Mouse (Mus musculus) cerebellum, adult 2 months (tissue): Measurements from ENCODE around the gene Wwp2. TPM values are rescaled to one million over a fixed set of nuclear protein-coding genes. Genes with fewer than 3 reads are reported as not detected.

Experiments
- DNase-seq, 2 experiments: peaks; one replicate each; pipeline ENCODE4 v3.0.0; 2021
- H3K27ac ChIP-seq: fragments of 200-500 bp; 2 replicates; pipeline ENCODE4 v1.5.1; 2012; ENCODE audit warnings: low read length, control low read depth, inconsistent platforms; ENCODE audit not compliant: insufficient read depth
- H3K27me3 ChIP-seq: fragments of 200-500 bp; 2 replicates; pipeline ENCODE4 v1.6.1; 2012; ENCODE audit warnings: inconsistent platforms, mild to moderate bottlenecking, low read length, moderate library complexity; ENCODE audit not compliant: control insufficient read depth, insufficient read depth
- H3K4me1 ChIP-seq: fragments of 200-500 bp; 2 replicates; pipeline ENCODE4 v1.6.1; 2011; ENCODE audit warnings: low read length; ENCODE audit not compliant: control insufficient read depth, insufficient read depth
- H3K4me3 ChIP-seq: fragments of 200-500 bp; replicated peaks from 2 replicates; pipeline ENCODE3; 2011; ENCODE audit warnings: mild to moderate bottlenecking, low read depth, low read length, control low read depth; ENCODE audit not compliant: insufficient read depth
- CTCF ChIP-seq: fragments of 200-500 bp; IDR thresholded peaks from 2 replicates; pipeline ENCODE4 v1.5.1; 2011; ENCODE audit warnings: low read depth, mild to moderate bottlenecking, control low read depth, low read length, moderate library complexity, borderline replicate concordance; ENCODE audit not compliant: insufficient read depth
- POLR2A ChIP-seq: fragments of 200-500 bp; IDR thresholded peaks from 2 replicates; pipeline ENCODE4 v1.6.1; 2011; ENCODE audit warnings: low read length, control low read depth, borderline replicate concordance; ENCODE audit not compliant: insufficient read depth
- WGBS: fragments of 180-500 bp; shearing (Covaris S2); methylation state at CpG from one replicate; pipeline ENCODE4 v1.1.7; 2018; 5-methylcytosine and 5-hydroxymethylcytosine counted together
- polyA plus RNA-seq: library from polyadenylated mRNA; depleted of rRNA; stranded (reverse); fragments of >200 nt; gene quantifications from 2 replicates; pipeline ENCODE4 v1.2.3, GENCODE M21; 2012

The Wwp2 gene
- polyA plus RNA-seq, 1 experiment = 33.9 TPM

DNA sequence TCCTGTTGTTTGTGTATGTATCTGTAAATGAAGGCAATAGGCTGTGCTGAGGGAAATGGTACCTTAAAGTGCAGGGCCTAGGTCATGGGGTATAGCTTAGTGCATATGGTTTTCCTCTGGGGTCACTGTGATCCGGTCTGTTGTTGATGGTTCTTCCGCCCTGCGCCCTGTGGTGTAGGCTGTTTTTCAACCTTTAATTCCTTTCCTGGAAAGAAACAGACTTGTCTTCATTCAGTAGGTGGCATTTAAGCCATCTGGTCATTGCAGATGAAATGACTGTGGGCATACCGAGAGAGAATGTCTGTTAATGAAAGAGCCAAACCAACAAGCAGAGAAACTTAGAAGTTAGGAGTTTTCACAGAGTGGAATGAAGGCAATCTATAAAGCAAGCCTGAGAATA is 69.1 kb downstream of the Wwp2 start:
- Histone ChIP-seq H3K4me1 (peaks cover 13% of the 10 kb centered on the region), H3K27ac (no peak overlapping the region), H3K27me3 (no peaks in the 10 kb centered on the region), H3K4me3 (no peak overlapping the region)
- WGBS = 13% methylated on average over 4 of the region's 4 CpGs
- DNase-seq = peak; percentile 31 to 67
- no peak for TF ChIP-seq POLR2A
- TF ChIP-seq CTCF = no peak

DNA sequence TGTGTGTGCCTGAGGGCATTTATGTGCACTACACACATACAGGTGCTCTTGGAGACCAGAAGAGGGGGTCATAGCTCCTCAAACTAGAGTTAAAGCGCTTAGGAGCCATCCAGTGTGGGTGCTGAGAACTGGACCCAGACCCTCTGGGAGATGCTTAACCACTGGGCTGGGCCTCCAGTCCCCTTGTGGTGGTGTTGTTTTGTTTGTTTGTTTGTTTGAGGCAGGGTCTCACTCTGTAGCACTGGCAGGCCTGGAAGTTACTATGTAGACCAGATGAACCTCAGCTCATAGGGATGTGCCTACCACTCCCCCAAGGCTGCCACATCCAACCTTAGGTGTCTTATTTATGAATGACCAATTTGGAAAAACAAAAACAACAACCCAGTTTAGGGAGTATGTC is 70.9 kb downstream of the Wwp2 start:
- H3K27me3 ChIP-seq = no peaks in the 10 kb centered on the region
- H3K4me1 ChIP-seq = peaks cover 13% of the 10 kb centered on the region
- DNase-seq = no peak
- no peak overlapping the region for H3K4me3 ChIP-seq
- TF ChIP-seq POLR2A (no peak), CTCF (no peak)
- 100% methylated on average over 1 of the region's 1 CpGs for WGBS
- no peak overlapping the region for H3K27ac ChIP-seq

DNA sequence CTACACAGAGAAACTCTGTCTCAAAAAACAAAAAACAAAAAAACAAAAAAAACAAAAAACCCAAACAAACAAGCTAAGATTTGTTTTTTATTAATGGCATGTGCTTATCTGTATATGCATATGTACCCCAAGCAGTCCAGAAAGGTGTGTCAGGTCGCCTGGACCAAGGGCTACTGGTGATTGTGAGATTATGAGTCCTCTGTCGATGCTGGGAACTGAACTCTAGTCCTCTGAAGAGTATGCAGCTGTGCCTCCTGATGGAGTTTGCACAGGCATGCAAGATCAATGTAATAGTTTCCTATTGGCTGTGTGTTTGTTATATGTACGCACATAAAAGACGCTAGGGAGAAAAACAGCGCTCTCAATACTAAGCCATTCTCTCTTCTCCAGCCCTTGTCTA is 74.0 kb downstream of the Wwp2 start:
- no peaks in the 10 kb centered on the region for H3K27me3 ChIP-seq
- DNase-seq = no peak
- 95% methylated on average over 5 of the region's 5 CpGs for WGBS
- H3K27ac ChIP-seq = no peak overlapping the region
- no peak overlapping the region for H3K4me3 ChIP-seq
- no peak for TF ChIP-seq POLR2A
- TF ChIP-seq CTCF = no peak
- peaks cover 6% of the 10 kb centered on the region; the same call in 1 of the 2 replicates for H3K4me1 ChIP-seq

DNA sequence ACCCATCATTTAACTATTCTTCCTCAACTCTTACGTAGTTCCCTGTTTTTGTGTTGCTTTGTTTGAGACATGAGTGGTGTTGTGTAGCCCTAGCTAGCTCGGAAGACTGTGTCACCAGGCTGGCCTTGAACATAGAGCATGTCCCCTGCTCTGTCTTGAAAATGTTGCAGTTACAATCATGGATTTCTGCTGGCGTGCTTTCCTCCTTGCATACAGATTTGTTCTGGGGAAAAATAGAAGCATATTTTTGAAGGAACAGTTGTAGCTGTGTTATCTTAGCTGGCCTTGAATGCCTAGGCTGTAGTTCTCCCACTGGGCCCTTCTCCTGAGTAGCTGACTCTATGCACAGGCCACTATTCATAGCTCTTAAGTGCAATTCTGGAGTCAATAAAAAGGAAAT is 74.6 kb downstream of the Wwp2 start:
- no peak for TF ChIP-seq POLR2A
- no peak for TF ChIP-seq CTCF
- Histone ChIP-seq H3K4me3 (no peak overlapping the region), H3K27ac (no peak overlapping the region), H3K4me1 (peaks cover under 1% of the 10 kb centered on the region; the same call in 1 of the 2 replicates), H3K27me3 (no peaks in the 10 kb centered on the region)
- DNase-seq = no peak
- 95% methylated on average over 3 of the region's 3 CpGs for WGBS

DNA sequence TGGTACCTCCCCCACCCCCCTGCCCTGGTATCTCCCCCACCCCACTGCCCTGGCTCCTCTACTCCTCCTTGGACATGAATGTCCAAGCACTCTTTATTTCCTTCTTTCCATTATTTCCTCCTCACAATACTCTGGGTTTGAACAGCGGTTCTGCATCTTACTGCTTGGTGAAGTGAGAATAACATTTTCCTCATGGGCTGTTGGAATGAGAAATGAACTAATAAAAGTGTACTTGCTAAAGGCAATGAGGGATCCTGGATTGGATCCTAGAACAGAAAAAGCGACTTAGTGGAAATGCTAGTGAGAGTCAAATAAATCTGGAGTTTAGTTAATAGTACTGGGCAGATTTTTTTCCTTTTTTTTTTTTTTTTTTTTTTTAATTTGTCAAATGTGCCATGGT is 77.1 kb downstream of the Wwp2 start:
- DNase-seq = no peak
- H3K4me1 ChIP-seq = no peaks in the 10 kb centered on the region
- H3K27me3 ChIP-seq = no peaks in the 10 kb centered on the region; the same call in 1 of the 2 replicates
- TF ChIP-seq POLR2A (no peak), CTCF (no peak)
- H3K27ac ChIP-seq = no peak overlapping the region
- H3K4me3 ChIP-seq = no peak overlapping the region
- WGBS = 86% methylated on average over 2 of the region's 2 CpGs

DNA sequence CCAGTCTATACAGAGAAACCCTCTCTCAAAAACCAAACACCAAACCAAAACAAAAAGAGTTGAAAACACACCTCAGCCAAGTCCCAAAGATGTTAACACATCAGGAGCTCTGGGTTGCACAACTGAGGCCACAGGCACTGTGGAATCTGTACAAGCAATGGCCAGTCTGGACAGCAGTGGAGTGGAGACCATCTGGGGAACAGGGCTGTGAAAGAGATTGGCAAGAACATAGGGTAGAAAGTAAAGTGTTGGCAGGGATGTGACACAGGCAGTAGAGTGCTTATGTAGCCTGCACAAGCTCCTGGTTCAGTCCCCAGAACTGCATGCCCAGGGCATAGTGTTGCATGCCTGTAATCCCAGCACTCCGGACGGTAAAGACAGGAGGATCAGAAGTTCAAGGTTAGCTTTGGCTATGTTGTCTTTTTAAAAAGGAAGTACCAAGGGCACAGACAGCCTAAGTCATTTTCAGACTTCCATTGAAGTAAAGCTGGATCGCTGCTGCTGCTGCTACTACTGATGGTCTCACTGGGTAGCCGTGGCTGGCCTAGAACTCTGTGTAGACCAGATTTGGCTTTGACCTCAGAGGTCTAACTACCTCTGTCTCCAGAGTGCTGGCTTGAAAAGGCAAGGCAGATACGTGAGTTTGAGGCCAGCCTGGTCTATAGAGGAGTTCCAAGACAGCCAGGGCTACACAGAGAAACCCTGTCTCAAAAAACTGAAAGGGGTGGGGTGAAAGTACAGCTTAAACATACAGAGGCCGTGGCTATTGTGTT is 79.0 kb downstream of the Wwp2 start:
- no peak overlapping the region for H3K27ac ChIP-seq
- H3K4me1 ChIP-seq = no peaks in the 10 kb centered on the region
- no peak for DNase-seq
- WGBS = 90% methylated on average over 6 of the region's 6 CpGs
- no peaks in the 10 kb centered on the region; the same call in 1 of the 2 replicates for H3K27me3 ChIP-seq
- TF ChIP-seq POLR2A (no peak), CTCF (no peak)
- H3K4me3 ChIP-seq = no peak overlapping the region

DNA sequence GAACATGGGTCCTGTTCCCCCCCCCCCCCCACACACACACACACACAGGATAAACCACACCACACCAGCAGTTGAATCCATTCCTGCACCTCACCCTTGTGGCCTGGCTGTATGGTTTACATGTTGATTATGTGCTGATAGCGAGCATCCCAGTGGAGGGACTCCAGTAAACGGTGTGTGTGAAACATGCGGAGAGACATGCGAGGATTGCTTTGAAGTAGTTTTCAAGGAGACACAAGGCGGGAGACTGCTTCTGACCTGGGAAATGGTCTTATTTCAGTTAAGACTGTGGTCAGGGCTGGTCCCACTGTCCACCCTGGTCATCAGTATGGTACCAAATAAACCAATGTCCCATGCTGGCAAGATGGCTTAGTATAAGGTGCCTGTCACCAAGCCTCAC is 82.6 kb downstream of the Wwp2 start:
- H3K27me3 ChIP-seq = no peaks in the 10 kb centered on the region; the same call in 1 of the 2 replicates
- no peak for DNase-seq
- 93% methylated on average over 5 of the region's 5 CpGs for WGBS
- TF ChIP-seq POLR2A (no peak), CTCF (no peak)
- H3K4me1 ChIP-seq = no peaks in the 10 kb centered on the region
- H3K27ac ChIP-seq = no peak overlapping the region
- no peak overlapping the region for H3K4me3 ChIP-seq

DNA sequence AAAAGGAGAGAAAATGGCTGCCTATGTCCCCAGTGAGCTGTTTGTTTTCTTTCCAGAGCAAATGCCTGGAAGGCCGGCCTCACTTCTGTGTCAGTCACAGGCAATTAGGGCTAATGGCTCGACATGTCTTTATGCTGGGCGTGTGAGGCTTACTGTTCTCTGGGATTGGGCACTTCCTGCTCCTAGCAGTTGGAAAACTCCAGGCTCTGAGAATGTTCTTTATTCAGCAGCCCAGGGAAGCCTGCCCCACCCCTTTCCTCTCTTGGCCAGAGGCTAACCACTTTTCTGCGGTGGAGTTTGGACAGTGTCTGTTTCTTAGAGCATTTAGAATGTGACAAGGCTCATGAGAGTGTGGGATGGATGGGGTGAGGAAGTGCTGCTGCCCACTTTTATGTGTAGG is 83.7 kb downstream of the Wwp2 start:
- no peak for TF ChIP-seq CTCF
- H3K4me1 ChIP-seq = no peaks in the 10 kb centered on the region
- H3K4me3 ChIP-seq = no peak overlapping the region
- DNase-seq = no peak
- WGBS = 17% methylated on average over 4 of the region's 4 CpGs
- H3K27me3 ChIP-seq = no peaks in the 10 kb centered on the region; the same call in 1 of the 2 replicates
- H3K27ac ChIP-seq = no peak overlapping the region
